Mouse (Mus musculus): ENCODE results near the gene Gm6309. TPM values are rescaled to one million over a fixed set of nuclear protein-coding genes. Genes with fewer than 3 reads are reported as not detected.
"Not testable (repeated sequence)": the region's sequence is repeated elsewhere in the genome, so short reads cannot be mapped to it uniquely, and the experiment has no call there.

Gene Gm6309
- not detected in 2 replicates for total RNA-seq (2014; rRNA removed)
- not detected in 2 replicates for polyA plus RNA-seq (2015; fragmentation: Nextera tagmentation; extraction: Ambion mirVana)

GRCm38 (mm10) chr5:146170621-146171020, at the start of gene Gm6309:
TSS of gene Gm6309 (minus strand) at chr5:146170721.
- 81% methylated on average over 2 of the region's 2 CpGs for WGBS
- not testable (repeated sequence) for H3K36me3 ChIP-seq (ENCODE audit: insufficient read depth, low read length); ATAC-seq; H3K9ac ChIP-seq (replicated peaks; ENCODE audit: low read length); H3K27me3 ChIP-seq (ENCODE audit: insufficient read depth, low read length); H3K4me3 ChIP-seq (ENCODE audit: low read length); DNase-seq (ENCODE audit: low spot score); H3K27ac ChIP-seq; H3K9me3 ChIP-seq (ENCODE audit: low read length); H3K4me1 ChIP-seq (ENCODE audit: insufficient read depth, low read length); H3K4me2 ChIP-seq (ENCODE audit: low read depth, low read length)

- Histone ChIP-seq H3K27ac (no peak overlapping the region), H3K36me3 (ENCODE audit: insufficient read depth, low read length) (peaks cover 61% of the 10 kb centered on the region), H3K4me3 (ENCODE audit: low read length) (no peak overlapping the region), H3K9me3 (ENCODE audit: low read length) (no peaks in the 10 kb centered on the region), H3K9ac (replicated peaks; ENCODE audit: low read length) (no peak overlapping the region), H3K4me2 (ENCODE audit: low read depth, low read length) (no peak overlapping the region), H3K4me1 (ENCODE audit: insufficient read depth, low read length) (no peaks in the 10 kb centered on the region), H3K27me3 (ENCODE audit: insufficient read depth, low read length) (no peaks in the 10 kb centered on the region)
- ATAC-seq (no peak), DNase-seq (ENCODE audit: low spot score) (no peak)
- 92% methylated on average over 5 of the region's 5 CpGs for WGBS
- TF ChIP-seq CTCF (IDR thresholded peaks at IDR 0.05; ENCODE audit: low read depth), result no peak
Measured at GRCm38 (mm10) chr5:146205537-146205936, 35.0 kb upstream of the Gm6309 start.

- Histone ChIP-seq H3K4me2 (ENCODE audit: low read depth, low read length) (no peak overlapping the region), H3K4me3 (ENCODE audit: low read length) (no peak overlapping the region), H3K27ac (no peak overlapping the region), H3K36me3 (ENCODE audit: insufficient read depth, low read length) (peaks cover 50% of the 10 kb centered on the region), H3K4me1 (ENCODE audit: insufficient read depth, low read length) (no peaks in the 10 kb centered on the region), H3K9ac (replicated peaks; ENCODE audit: low read length) (no peak overlapping the region), H3K9me3 (ENCODE audit: low read length) (no peaks in the 10 kb centered on the region), H3K27me3 (ENCODE audit: insufficient read depth, low read length) (no peaks in the 10 kb centered on the region)
- DNase-seq (ENCODE audit: low spot score) (no peak), ATAC-seq (no peak)
- no peak for TF ChIP-seq CTCF (IDR thresholded peaks at IDR 0.05; ENCODE audit: low read depth)
- 89% methylated on average over 2 of the region's 2 CpGs for WGBS
Measured at GRCm38 (mm10) chr5:146203921-146204320, 33.4 kb upstream of the Gm6309 start.

GRCm38 (mm10) chr5:146200580-146200979, 30.1 kb upstream of the Gm6309 start:
- no peak for TF ChIP-seq CTCF (IDR thresholded peaks at IDR 0.05; ENCODE audit: low read depth)
- no peak overlapping the region for H3K9ac ChIP-seq (replicated peaks; ENCODE audit: low read length)
- H3K4me3 ChIP-seq (ENCODE audit: low read length), result no peak overlapping the region
- H3K27me3 ChIP-seq (ENCODE audit: insufficient read depth, low read length), result no peaks in the 10 kb centered on the region
- H3K4me1 ChIP-seq (ENCODE audit: insufficient read depth, low read length), result no peaks in the 10 kb centered on the region
- no peaks in the 10 kb centered on the region for H3K9me3 ChIP-seq (ENCODE audit: low read length)
- peaks cover 26% of the 10 kb centered on the region for H3K36me3 ChIP-seq (ENCODE audit: insufficient read depth, low read length)
- DNase-seq (ENCODE audit: low spot score) (no peak), ATAC-seq (no peak)
- 97% methylated on average over 6 of the region's 6 CpGs for WGBS
- no peak overlapping the region for H3K27ac ChIP-seq
- no peak overlapping the region for H3K4me2 ChIP-seq (ENCODE audit: low read depth, low read length)

GRCm38 (mm10) chr5:146199540-146199939, 29.0 kb upstream of the Gm6309 start:
- ATAC-seq (no peak), DNase-seq (ENCODE audit: low spot score) (no peak)
- Histone ChIP-seq H3K4me1 (ENCODE audit: insufficient read depth, low read length) (no peaks in the 10 kb centered on the region), H3K27ac (no peak overlapping the region), H3K9ac (replicated peaks; ENCODE audit: low read length) (no peak overlapping the region), H3K4me2 (ENCODE audit: low read depth, low read length) (no peak overlapping the region), H3K36me3 (ENCODE audit: insufficient read depth, low read length) (peaks cover 16% of the 10 kb centered on the region; the same call in 1 of the 2 replicates), H3K4me3 (ENCODE audit: low read length) (no peak overlapping the region), H3K9me3 (ENCODE audit: low read length) (0 out of 2 replicates have a peak, but pooled peaks cover 1% of the 10 kb centered on the region), H3K27me3 (ENCODE audit: insufficient read depth, low read length) (no peaks in the 10 kb centered on the region)
- no peak for TF ChIP-seq CTCF (IDR thresholded peaks at IDR 0.05; ENCODE audit: low read depth)
- 88% methylated on average over 2 of the region's 2 CpGs for WGBS

- ATAC-seq (no peak), DNase-seq (ENCODE audit: low spot score) (no peak)
- H3K9me3 ChIP-seq (ENCODE audit: low read length), result 0 out of 2 replicates have a peak, but pooled peaks cover 2% of the 10 kb centered on the region
- no peak overlapping the region for H3K9ac ChIP-seq (replicated peaks; ENCODE audit: low read length)
- H3K4me2 ChIP-seq (ENCODE audit: low read depth, low read length), result no peak overlapping the region
- H3K36me3 ChIP-seq (ENCODE audit: insufficient read depth, low read length), result peaks cover 11% of the 10 kb centered on the region; the same call in 1 of the 2 replicates
- no peak for TF ChIP-seq CTCF (IDR thresholded peaks at IDR 0.05; ENCODE audit: low read depth)
- H3K4me1 ChIP-seq (ENCODE audit: insufficient read depth, low read length), result no peaks in the 10 kb centered on the region
- no peaks in the 10 kb centered on the region for H3K27me3 ChIP-seq (ENCODE audit: insufficient read depth, low read length)
- H3K4me3 ChIP-seq (ENCODE audit: low read length), result no peak overlapping the region
- no peak overlapping the region for H3K27ac ChIP-seq
Measured at GRCm38 (mm10) chr5:146199073-146199472, 28.6 kb upstream of the Gm6309 start.

- Histone ChIP-seq H3K4me1 (ENCODE audit: insufficient read depth, low read length) (no peaks in the 10 kb centered on the region), H3K9ac (replicated peaks; ENCODE audit: low read length) (no peak overlapping the region), H3K4me3 (ENCODE audit: low read length) (no peak overlapping the region), H3K36me3 (ENCODE audit: insufficient read depth, low read length) (no peaks in the 10 kb centered on the region), H3K9me3 (ENCODE audit: low read length) (0 out of 2 replicates have a peak, but pooled peaks cover 2% of the 10 kb centered on the region), H3K4me2 (ENCODE audit: low read depth, low read length) (no peak overlapping the region), H3K27ac (no peak overlapping the region), H3K27me3 (ENCODE audit: insufficient read depth, low read length) (no peaks in the 10 kb centered on the region)
- no peak for ATAC-seq
- no peak for DNase-seq (ENCODE audit: low spot score)
- WGBS, result 87% methylated on average over 8 of the region's 8 CpGs
- TF ChIP-seq CTCF (IDR thresholded peaks at IDR 0.05; ENCODE audit: low read depth), result no peak
Measured at GRCm38 (mm10) chr5:146193360-146193759, 22.8 kb upstream of the Gm6309 start.
